Mouse (Mus musculus) midbrain, postnatal 0 days (tissue): ENCODE data around the gene Iqschfp. TPM values are rescaled to one million over a fixed set of nuclear protein-coding genes. Genes with fewer than 3 reads are reported as not detected.

Experiments
- ATAC-seq: fragments of 200-750 bp; cut with Nextera tagmentation; 2 replicates; pipeline ENCODE4 v1.8.0; 2017; ENCODE audit warnings: moderate number of reproducible peaks, mild to moderate bottlenecking, moderate TSS enrichment, moderate library complexity; ENCODE audit not compliant: low FRiP score
- DNase-seq: peaks from one replicate; pipeline ENCODE4 v3.0.0-alpha.2; 2015; ENCODE audit warnings: low spot score
- H3K27ac ChIP-seq: fragments of 300-500 bp; sonication (generic); 2 replicates; pipeline ENCODE4 v1.5.1; 2014; ENCODE audit warnings: low read depth, mild to moderate bottlenecking, low read length, mixed read lengths
- H3K27me3 ChIP-seq: fragments of 300-500 bp; sonication (generic); 2 replicates; pipeline ENCODE4 v1.6.1; 2014; ENCODE audit warnings: low read length, control low read depth, mixed read lengths; ENCODE audit not compliant: insufficient read depth
- H3K36me3 ChIP-seq: fragments of 300-500 bp; sonication (generic); 2 replicates; pipeline ENCODE4 v1.6.1; 2014; ENCODE audit warnings: low read length, control low read depth, mixed read lengths; ENCODE audit not compliant: insufficient read depth
- H3K4me1 ChIP-seq: fragments of 300-500 bp; sonication (generic); 2 replicates; pipeline ENCODE4 v1.6.1; 2014; ENCODE audit warnings: mild to moderate bottlenecking, control low read depth, antibody characterized with exemption, low read length, mixed read lengths; ENCODE audit not compliant: insufficient read depth
- H3K4me2 ChIP-seq: fragments of 300-500 bp; sonication (generic); 2 replicates; pipeline ENCODE4 v1.6.1; 2014; ENCODE audit warnings: low read depth, mild to moderate bottlenecking, low read length, mixed read lengths; ENCODE audit not compliant: poor library complexity, severe bottlenecking
- H3K4me3 ChIP-seq: fragments of 300-500 bp; sonication (generic); 2 replicates; pipeline ENCODE4 v1.5.1; 2014; ENCODE audit warnings: low read depth, mild to moderate bottlenecking, low read length, moderate library complexity
- H3K9ac ChIP-seq: fragments of 300-500 bp; sonication (generic); replicated peaks from 2 replicates; pipeline ENCODE4 v1.6.1; 2014; ENCODE audit warnings: mild to moderate bottlenecking, low read length, moderate library complexity, mixed read lengths; ENCODE audit not compliant: poor library complexity, severe bottlenecking
- H3K9me3 ChIP-seq: fragments of 300-500 bp; sonication (generic); 2 replicates; pipeline ENCODE4 v1.6.1; 2016; ENCODE audit warnings: low read length, control low read depth
- CTCF ChIP-seq: IDR thresholded peaks from 2 replicates; pipeline ENCODE4 v1.5.1; 2016; ENCODE audit warnings: antibody characterized with exemption, mild to moderate bottlenecking
- WGBS: fragments of 180-500 bp; shearing (Covaris S2); extraction: QIAGEN DNeasy Blood & Tissue Kit; methylation state at CpG from one replicate; pipeline ENCODE4 v1.1.7; 2014; 5-methylcytosine and 5-hydroxymethylcytosine counted together
- polyA plus RNA-seq: library from polyadenylated mRNA; unstranded; fragments of >200 nt; fragmentation: Nextera tagmentation; extraction: Ambion mirVana; gene quantifications from 2 replicates; pipeline ENCODE4 v1.2.1, GENCODE M21; 2015
- total RNA-seq: library from RNA; depleted of rRNA; stranded (reverse); fragments of >200 nt; gene quantifications from 2 replicates; pipeline ENCODE4 v1.2.3, GENCODE M21; 2014

Iqschfp gene
- total and polyA plus RNA-seq, 2 experiments from 2014 or later = 4.5 to 5.7 TPM

GRCm38 (mm10) chr3:68210422-68210821 is 318.4 kb downstream of the Iqschfp start:
- Histone ChIP-seq H3K27me3 (no peaks in the 10 kb centered on the region), H3K36me3 (no peaks in the 10 kb centered on the region), H3K27ac (no peak overlapping the region), H3K9me3 (no peaks in the 10 kb centered on the region), H3K4me1 (no peaks in the 10 kb centered on the region), H3K4me3 (no peak overlapping the region), H3K9ac (no peak overlapping the region), H3K4me2 (no peak overlapping the region)
- no peak for ATAC-seq
- 71% methylated on average over 4 of the region's 4 CpGs for whole genome bisulfite sequencing
- no peak for TF ChIP-seq CTCF
- DNase-seq = no peak

GRCm38 (mm10) chr3:68221452-68221851 is 329.4 kb downstream of the Iqschfp start:
- no peak for ATAC-seq
- Histone ChIP-seq H3K36me3 (no peaks in the 10 kb centered on the region), H3K9ac (no peak overlapping the region), H3K4me2 (no peak overlapping the region), H3K4me3 (no peak overlapping the region), H3K4me1 (0 out of 2 replicates have a peak, but pooled peaks cover 3% of the 10 kb centered on the region), H3K27me3 (no peaks in the 10 kb centered on the region), H3K27ac (no peak overlapping the region), H3K9me3 (no peaks in the 10 kb centered on the region)
- no peak for DNase-seq
- TF ChIP-seq CTCF = no peak
- 96% methylated on average over 3 of the region's 3 CpGs for WGBS

GRCm38 (mm10) chr3:68239887-68240286 is 347.9 kb downstream of the Iqschfp start:
- 98% methylated on average over 2 of the region's 2 CpGs for WGBS
- ATAC-seq (no peak), DNase-seq (no peak)
- H3K27me3 ChIP-seq = no peaks in the 10 kb centered on the region
- no peak for TF ChIP-seq CTCF
- H3K9ac ChIP-seq = no peak overlapping the region
- no peak overlapping the region for H3K27ac ChIP-seq
- H3K4me2 ChIP-seq = no peak overlapping the region
- H3K4me1 ChIP-seq = no peaks in the 10 kb centered on the region
- no peak overlapping the region for H3K4me3 ChIP-seq
- no peaks in the 10 kb centered on the region for H3K9me3 ChIP-seq
- no peaks in the 10 kb centered on the region for H3K36me3 ChIP-seq

- WGBS = 72% methylated on average over 3 of the region's 3 CpGs
- Histone ChIP-seq H3K36me3 (no peaks in the 10 kb centered on the region), H3K4me1 (no peaks in the 10 kb centered on the region), H3K27ac (no peak overlapping the region), H3K9ac (no peak overlapping the region), H3K9me3 (no peaks in the 10 kb centered on the region), H3K4me2 (no peak overlapping the region), H3K27me3 (no peaks in the 10 kb centered on the region), H3K4me3 (no peak overlapping the region)
- DNase-seq (no peak), ATAC-seq (no peak)
- TF ChIP-seq CTCF = no peak
These were observed 351.2 kb downstream of the Iqschfp start for GRCm38 (mm10) chr3:68243239-68243638.

GRCm38 (mm10) chr3:68246154-68246553 is 354.1 kb downstream of the Iqschfp start:
- H3K27ac ChIP-seq = no peak overlapping the region
- no peak for ATAC-seq
- peak; percentile 18 for DNase-seq

GRCm38 (mm10) chr3:68250589-68250988 is 358.6 kb downstream of the Iqschfp start:
- no peak overlapping the region for H3K4me3 ChIP-seq
- no peak for DNase-seq
- no peaks in the 10 kb centered on the region for H3K36me3 ChIP-seq
- no peak for ATAC-seq
- H3K27me3 ChIP-seq = no peaks in the 10 kb centered on the region
- no peak for TF ChIP-seq CTCF
- H3K9ac ChIP-seq = no peak overlapping the region
- no peak overlapping the region for H3K27ac ChIP-seq
- H3K4me2 ChIP-seq = no peak overlapping the region
- WGBS = 71% methylated on average over 2 of the region's 2 CpGs
- no peaks in the 10 kb centered on the region for H3K4me1 ChIP-seq
- no peaks in the 10 kb centered on the region for H3K9me3 ChIP-seq

More at GRCm38 (mm10) chr3:68246154-68246553, 354.1 kb downstream of the Iqschfp start:
- Histone ChIP-seq H3K9me3 (no peaks in the 10 kb centered on the region), H3K27me3 (no peaks in the 10 kb centered on the region), H3K9ac (no peak overlapping the region), H3K4me3 (no peak overlapping the region), H3K36me3 (no peaks in the 10 kb centered on the region), H3K4me1 (no peaks in the 10 kb centered on the region), H3K4me2 (no peak overlapping the region)
- WGBS = 82% methylated on average over 4 of the region's 4 CpGs
- TF ChIP-seq CTCF = no peak
